In the genomic region with DNA sequence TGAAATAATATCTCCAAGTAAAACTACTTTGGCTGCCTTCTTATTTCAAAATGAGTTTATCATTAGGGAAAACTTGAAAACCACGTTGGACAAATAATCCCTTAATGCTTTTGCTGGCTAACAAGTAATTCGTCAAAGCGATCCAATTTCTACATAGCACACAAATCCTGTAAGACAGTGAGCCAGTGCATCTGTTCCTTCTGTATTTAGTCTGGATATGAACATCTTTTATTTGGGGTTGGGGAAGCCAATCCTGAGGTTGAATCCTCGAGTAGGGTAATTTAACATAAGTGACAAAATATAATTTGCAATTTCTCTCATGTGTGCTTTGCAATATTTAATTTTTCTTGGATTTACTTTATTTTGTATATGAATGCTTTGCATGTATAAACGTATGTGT, we compare ENCODE assay signal across 22 mouse cellular contexts.
"Had no signal": no experiment of that assay in that cellular context is flagged by ENCODE, and none has a peak within 500 bp of the region (broad histone marks: within the 10 kb centered on the region; RNA-seq: fewer than 3 reads in every experiment).

No protein-coding gene starts in this region.

- H3K9me3 ChIP-seq: kidney, embryonic 15.5 days; limb, embryonic 12.5 days; liver, embryonic 12.5 days; liver, embryonic 15.5 days; midbrain, embryonic 12.5 days; midbrain, embryonic 15.5 days; neural tube, embryonic 12.5 days; neural tube, embryonic 15.5 days had no signal

- H3K4me2 ChIP-seq: kidney, embryonic 15.5 days; limb, embryonic 12.5 days; liver, embryonic 12.5 days; liver, embryonic 15.5 days; midbrain, embryonic 12.5 days; midbrain, embryonic 15.5 days; neural tube, embryonic 12.5 days; neural tube, embryonic 15.5 days had no signal

- H3K27ac ChIP-seq: kidney, embryonic 15.5 days; left cerebral cortex, adult 2 months; limb, embryonic 12.5 days; liver, embryonic 12.5 days; liver, embryonic 15.5 days; macrophage; midbrain, embryonic 12.5 days; midbrain, embryonic 15.5 days; neural tube, embryonic 12.5 days; neural tube, embryonic 15.5 days had no signal

- H3K4me3 ChIP-seq: kidney, embryonic 15.5 days; left cerebral cortex, adult 2 months; limb, embryonic 12.5 days; liver, embryonic 12.5 days; liver, embryonic 15.5 days; midbrain, embryonic 12.5 days; midbrain, embryonic 15.5 days; neural tube, embryonic 12.5 days; neural tube, embryonic 15.5 days had no signal

- H3K27me3 ChIP-seq: kidney, embryonic 15.5 days; limb, embryonic 12.5 days; liver, embryonic 12.5 days; liver, embryonic 15.5 days; midbrain, embryonic 12.5 days; midbrain, embryonic 15.5 days; neural tube, embryonic 12.5 days; neural tube, embryonic 15.5 days had no signal

- H3K36me3 ChIP-seq: kidney, embryonic 15.5 days; limb, embryonic 12.5 days; liver, embryonic 12.5 days; liver, embryonic 15.5 days; midbrain, embryonic 12.5 days; midbrain, embryonic 15.5 days; neural tube, embryonic 12.5 days; neural tube, embryonic 15.5 days had no signal

- DNase-seq: kidney, adult 11 months; kidney, adult 8-10 months; kidney, postnatal 10 days; kidney, postnatal 36 days; layer of hippocampus, postnatal 36 days; liver; lung, adult 18-20 months; right cerebral cortex, adult 18-20 months; right cerebral cortex, postnatal 14 days; right cerebral cortex, postnatal 4 days; thymus, postnatal 36 days had no signal

- H3K4me1 ChIP-seq: limb, embryonic 12.5 days; liver, embryonic 12.5 days; liver, embryonic 15.5 days; midbrain, embryonic 12.5 days; midbrain, embryonic 15.5 days; neural tube, embryonic 12.5 days; neural tube, embryonic 15.5 days had no signal

- ATAC-seq: liver, embryonic 12.5 days; lung, postnatal 0 days; midbrain, embryonic 15.5 days had no signal

- H3K9ac ChIP-seq: kidney, embryonic 15.5 days; limb, embryonic 12.5 days; liver, embryonic 12.5 days; liver, embryonic 15.5 days; midbrain, embryonic 12.5 days; midbrain, embryonic 15.5 days; neural tube, embryonic 12.5 days; neural tube, embryonic 15.5 days had no signal
